Mouse (Mus musculus): ENCODE measurements at regions not wholly inside any gene's neighbourhood (a gene's known extent, or its start where the extent isn't known, plus 50 kb on each side); places are given as distances from the start of the nearest gene placed in this dataset.
A peak's percentile ranks its signal among the peaks of the same experiment; 100 is the strongest.

GRCm38 (mm10) chr2:166354391-166354790, 198.9 kb upstream of the Sulf2 start:
- DNase-seq (ENCODE audit: low spot score in 2 of 2): no peak

DNA sequence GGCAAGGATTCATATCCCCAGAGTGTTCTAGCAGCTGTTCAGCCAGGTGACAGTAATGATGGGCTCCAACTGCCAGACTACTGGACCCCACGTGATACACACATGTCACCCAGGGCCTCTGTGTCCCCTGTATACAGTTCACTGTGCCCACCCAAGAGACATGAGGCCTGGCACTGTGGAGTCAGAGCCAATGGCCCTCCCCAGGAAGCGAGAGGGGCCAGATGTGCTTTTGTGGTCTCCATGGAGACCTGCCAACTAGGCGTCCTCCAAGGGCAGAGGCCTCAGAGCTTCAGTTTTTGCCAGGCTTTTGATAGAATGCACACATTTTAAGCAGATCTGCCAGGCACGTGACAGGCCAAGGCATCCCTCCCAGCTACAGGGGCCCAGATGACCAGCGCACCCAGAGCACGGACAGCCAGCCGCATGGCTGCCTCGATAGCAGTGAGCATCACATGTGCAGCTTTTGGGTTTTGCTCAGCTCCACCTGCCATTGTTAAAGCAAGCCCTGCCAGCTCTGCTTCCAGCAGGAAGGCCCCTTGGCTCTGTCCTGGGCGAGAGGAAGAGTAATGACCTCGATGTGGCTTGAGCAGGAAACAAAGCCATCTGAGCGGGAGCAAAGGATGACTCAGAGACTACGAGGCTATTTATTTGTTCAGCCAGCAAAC, 198.1 kb upstream of the Sulf2 start:
- DNase-seq (ENCODE audit: low spot score in 2 of 2): no peak

DNA sequence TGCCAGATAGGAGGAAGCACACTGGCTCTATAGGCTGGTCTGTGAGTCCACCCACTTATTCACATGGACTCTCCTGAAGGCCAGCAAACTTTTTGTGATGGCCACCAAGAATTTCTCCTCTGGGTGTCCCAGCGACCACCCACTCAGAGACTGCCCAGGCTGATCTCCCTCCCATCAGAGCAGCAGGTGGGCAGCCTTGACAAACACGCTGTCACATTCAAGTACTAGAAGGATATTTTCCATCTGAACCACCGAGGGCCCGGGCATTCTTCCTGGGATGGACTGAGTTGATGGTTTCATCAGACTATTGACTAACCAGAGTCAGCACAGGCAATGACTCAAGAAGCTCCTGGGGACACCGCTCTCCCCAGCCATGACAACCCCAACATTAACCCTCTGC, 196.5 kb upstream of the Sulf2 start:
- no peak for DNase-seq (ENCODE audit: low spot score in 2 of 2)

DNA sequence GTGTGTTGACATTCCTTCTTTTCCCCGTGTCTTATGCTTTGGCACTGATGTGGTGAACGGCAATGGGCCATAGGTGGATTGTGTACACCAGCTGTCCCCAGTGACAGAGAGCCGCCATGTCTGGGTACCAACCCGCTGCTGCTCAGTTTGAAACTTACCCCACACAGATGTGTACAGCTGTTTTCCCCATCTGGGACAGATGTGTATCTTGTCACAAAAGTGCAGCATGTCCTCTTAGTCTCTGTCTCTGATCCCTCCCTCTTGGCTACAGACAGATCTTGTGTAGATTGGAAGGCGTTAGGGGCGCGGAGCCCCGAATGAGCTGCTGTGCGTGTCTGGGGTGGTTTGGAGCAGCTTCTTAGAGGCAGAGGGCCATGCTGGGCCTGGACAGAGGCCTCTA, 196.1 kb upstream of the Sulf2 start:
- no peak for DNase-seq (ENCODE audit: low spot score in 2 of 2)

GRCm38 (mm10) chr2:166348654-166349053, 193.2 kb upstream of the Sulf2 start:
- no peak for DNase-seq (ENCODE audit: low spot score in 2 of 2)

DNA sequence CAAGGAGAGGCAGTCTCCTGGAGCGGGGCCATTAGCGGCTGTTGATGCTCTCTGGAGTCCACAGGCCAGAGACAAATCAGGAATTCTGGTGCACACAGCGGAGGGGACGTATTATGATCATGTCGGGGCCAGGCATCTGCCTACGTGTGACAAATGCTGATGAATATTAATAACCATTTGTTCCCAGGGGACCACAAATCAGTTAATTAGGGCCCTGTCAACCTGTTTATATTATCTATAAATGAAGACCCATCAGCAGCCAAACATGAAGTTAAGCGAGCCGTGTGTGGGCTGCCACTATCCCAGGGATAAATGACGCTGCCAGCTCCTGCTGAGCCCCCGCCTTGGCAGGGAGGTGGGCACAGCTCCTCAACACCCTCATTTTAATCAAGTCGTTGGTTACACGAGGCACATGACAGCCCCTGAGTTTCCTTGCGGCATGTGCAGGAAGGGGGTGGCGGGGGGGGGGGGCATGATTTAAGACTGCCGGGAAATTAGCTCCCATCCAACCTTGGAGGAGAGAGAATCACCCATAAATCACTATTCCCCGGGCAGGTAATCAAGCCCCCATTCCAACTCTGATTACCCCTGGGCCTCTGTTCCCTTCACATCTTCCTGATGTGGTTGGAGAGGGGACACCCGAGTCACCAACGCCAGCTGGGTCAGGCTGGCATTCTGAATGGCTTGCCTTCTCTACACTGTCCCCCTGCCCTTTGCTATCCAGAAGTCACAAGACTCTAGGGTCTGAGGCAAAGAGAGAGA, 191.1 kb upstream of the Sulf2 start:
- DNase-seq (ENCODE audit: low spot score in 2 of 2): no peak

GRCm38 (mm10) chr2:166343551-166344340, 188.3 kb upstream of the Sulf2 start:
- DNase-seq (ENCODE audit: low spot score in 2 of 2): no peak

GRCm38 (mm10) chr2:166342407-166342806, 186.9 kb upstream of the Sulf2 start:
- DNase-seq (ENCODE audit: low spot score in 2 of 2): peak; percentile 62

DNA sequence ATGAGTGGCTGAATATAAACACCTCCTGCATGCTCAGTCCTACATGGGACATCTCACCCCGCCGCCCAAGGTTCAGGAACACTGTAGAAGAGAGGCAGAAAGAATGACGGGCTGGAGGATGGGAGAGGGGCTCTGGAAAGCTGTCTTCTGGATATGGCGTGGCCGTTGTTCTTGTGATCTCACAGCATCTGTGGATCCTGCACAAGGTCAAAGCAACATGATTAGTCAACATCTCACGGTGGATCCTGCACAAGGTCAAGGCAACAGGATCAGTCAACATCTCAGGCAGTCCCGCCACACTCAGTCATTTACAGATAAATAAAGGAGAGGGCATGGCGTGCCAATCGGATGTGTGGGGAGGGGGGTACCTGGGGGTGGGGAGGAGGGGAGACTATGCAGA, 184.7 kb upstream of the Sulf2 start:
- DNase-seq (ENCODE audit: low spot score in 2 of 2): no peak

DNA sequence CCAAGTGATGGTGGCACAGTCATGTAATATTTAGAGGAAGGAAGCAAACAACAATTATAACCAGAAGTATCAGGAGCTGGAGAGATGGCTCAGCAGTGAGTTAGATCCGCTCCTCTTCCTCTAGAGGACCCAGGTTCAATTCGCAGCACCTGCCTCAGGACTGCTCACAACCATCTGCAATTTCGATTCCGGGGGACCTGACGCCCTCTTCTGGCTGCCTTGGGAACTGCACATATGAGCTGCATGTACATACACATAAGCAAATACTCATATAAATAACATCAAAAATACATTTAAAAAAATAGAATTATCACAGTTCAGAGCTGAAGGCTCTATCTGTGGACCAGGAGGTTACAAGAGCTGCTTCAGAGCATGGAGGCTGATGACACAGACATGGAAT, 184.0 kb upstream of the Sulf2 start:
- no peak for DNase-seq (ENCODE audit: low spot score in 2 of 2)

DNA sequence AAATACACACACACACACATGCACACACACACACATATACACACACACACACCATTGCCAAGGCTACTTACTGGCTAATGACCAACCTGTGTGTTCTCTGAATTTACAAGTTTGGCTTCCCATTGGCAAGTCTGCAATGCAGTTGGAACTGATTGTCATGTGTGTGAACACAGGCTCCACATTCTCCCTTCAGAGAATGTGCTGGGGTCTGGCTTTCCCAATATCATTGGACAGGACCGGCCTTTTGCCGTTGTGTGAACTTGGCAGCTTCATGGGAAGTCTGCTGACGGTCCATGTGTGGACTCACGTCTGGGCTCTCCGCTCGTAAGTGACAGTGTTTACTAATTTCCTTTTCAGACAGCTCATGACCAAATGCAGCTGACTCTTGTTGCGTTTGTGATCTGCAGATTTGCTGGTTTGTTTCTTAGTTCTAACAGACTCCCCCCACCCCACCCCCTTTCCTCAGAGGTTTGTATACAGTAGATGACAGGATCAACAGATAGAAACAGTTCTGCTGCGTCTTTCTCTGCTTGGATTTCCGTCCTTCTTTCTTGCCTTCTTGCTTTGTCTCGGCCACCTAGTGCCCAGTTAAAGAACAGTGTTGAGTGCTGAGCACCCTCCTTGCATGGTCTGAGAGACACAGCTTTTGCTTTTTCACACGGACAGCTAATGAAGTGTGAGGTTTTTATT, 183.1 kb upstream of the Sulf2 start:
- DNase-seq (ENCODE audit: low spot score in 2 of 2): no peak

- no peak for DNase-seq (ENCODE audit: low spot score in 2 of 2)
Measured at GRCm38 (mm10) chr2:166337666-166338065, 182.2 kb upstream of the Sulf2 start.

GRCm38 (mm10) chr2:166335702-166336101, 180.2 kb upstream of the Sulf2 start:
- DNase-seq (ENCODE audit: low spot score in 2 of 2): no peak

GRCm38 (mm10) chr2:166334559-166334958, 179.1 kb upstream of the Sulf2 start:
- DNase-seq (ENCODE audit: low spot score in 2 of 2): no peak

DNA sequence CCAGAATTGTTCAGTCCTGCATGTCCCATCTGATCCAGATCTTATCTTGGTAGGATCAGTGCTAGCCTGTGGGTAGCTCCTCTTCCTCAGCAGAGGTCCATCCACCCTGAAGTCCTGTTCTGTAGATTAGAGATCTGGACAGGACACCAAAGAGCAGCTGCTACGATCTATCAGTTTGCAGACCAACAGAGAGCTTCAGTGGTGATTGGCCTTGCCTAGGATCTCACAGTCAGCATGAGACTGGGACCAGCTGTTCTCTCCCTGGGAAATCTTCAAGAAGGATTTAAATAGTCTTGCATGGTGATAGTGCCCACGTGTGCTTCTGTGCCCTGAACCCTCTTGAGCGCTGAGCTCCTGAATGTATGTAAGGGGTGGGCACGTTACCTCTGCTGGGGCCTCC, 178.4 kb upstream of the Sulf2 start:
- no peak for DNase-seq (ENCODE audit: low spot score in 2 of 2)

DNA sequence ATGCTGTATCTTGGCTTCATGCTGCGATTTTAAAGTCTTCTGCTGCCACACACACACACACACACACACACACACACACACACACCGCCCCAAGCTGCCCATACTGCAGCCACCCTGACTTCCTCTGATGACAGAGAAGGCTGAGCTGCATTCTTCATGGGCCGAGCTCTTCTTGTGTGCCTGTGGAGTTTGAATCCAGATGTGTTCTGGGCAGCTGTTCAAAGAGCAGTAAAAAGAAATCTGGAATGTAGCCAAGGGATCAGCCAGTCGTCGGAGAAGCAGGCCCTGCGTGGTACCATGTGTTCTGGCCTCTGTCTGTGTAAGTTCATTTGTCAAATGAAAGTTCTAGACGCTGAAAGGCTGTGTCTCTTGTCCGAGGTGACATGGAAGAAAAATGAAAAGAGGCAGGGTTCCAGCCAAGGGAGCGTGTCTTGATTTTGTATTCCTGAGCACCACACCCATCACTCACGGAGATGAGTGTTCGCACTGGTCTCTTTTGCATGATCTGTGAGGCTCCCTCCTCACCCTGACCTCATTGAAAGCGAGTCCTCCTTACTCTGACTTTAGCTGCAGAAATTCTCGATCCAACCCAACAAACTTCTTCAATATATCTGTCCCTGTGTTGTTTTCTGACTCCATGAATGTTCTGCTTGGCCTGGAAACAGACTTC, 177.4 kb upstream of the Sulf2 start:
- no peak for DNase-seq (ENCODE audit: low spot score in 2 of 2)

DNA sequence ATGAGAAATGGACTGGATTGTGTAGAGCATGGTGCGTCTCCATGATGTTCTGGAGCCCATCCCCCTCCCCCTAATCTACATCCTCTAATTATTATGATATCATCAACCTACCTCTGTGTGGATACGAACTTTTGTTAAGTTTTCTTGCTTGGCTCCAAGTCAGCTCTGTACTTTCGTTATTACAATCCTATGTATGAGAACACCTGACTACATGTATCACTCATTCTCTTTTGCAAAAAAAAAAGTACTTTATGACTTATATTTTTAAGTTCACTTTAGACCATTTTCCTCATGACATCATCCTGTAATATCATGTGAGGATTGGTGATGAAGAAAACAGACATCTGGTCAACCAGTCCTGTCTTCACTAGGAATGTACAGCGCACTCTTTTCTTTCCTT, 175.7 kb upstream of the Sulf2 start:
- DNase-seq (ENCODE audit: low spot score in 2 of 2): no peak

DNA sequence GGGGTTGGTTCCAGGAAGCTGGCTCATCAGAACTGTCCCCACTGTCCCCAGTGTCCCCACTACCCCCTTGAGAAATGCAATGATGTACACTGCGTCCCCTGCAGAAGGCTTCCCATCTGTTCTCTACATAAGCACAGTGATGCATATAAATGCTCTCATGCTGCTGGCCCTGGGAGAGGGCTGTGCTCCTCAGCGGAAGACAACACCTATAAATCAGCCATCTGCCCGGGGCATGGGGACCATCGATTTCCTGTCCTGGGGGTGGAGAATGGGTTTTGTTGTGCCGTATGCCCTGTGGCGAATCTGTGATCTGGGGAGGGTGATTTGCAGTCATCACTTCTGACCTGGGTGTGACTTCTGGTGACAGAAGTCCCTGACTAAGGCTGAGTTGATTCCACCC, 174.9 kb upstream of the Sulf2 start:
- no peak for DNase-seq (ENCODE audit: low spot score in 2 of 2)

- no peak for DNase-seq (ENCODE audit: low spot score in 2 of 2)
Measured at GRCm38 (mm10) chr2:166329556-166330340, 174.3 kb upstream of the Sulf2 start.

DNA sequence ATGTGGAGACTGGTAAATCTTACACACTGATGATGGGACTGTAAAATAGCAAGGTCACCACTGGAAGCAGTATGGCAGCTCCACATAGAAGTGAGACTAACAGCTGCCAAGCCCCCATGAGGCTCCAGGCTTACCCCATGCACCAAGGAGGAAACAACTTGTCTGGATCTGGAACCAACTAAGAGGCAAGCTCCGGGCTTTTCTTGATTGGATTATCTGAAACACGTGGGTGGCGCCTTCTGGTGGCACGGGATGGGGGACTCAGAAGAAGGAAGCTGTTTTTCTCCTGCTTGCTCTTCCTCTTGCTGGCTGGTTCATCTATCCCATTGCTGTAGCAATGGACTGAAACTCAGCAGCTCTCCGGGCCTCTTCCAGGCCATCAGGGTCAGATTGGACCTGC, 171.5 kb upstream of the Sulf2 start:
- DNase-seq (ENCODE audit: low spot score in 2 of 2): no peak

GRCm38 (mm10) chr2:166324954-166325353, 169.5 kb upstream of the Sulf2 start:
- DNase-seq (ENCODE audit: low spot score in 2 of 2): no peak
